Mouse (Mus musculus) testis, adult 2 months (tissue): Measurements from ENCODE around the gene Zfp524. TPM values are rescaled to one million over a fixed set of nuclear protein-coding genes. Genes with fewer than 3 reads are reported as not detected.

Source experiments
- H3K27ac ChIP-seq: fragments of 200-500 bp; 2 replicates; pipeline ENCODE4 v1.5.1; 2012; ENCODE audit warnings: low read depth, low read length; ENCODE audit not compliant: control insufficient read depth, insufficient read depth
- H3K27me3 ChIP-seq: fragments of 200-500 bp; 2 replicates; pipeline ENCODE4 v1.6.1; 2012; ENCODE audit warnings: mild to moderate bottlenecking, low read length, moderate library complexity; ENCODE audit not compliant: control insufficient read depth, insufficient read depth
- H3K36me3 ChIP-seq: fragments of 200-500 bp; 2 replicates; pipeline ENCODE4 v1.6.1; 2012; ENCODE audit warnings: mild to moderate bottlenecking, low read length; ENCODE audit not compliant: control insufficient read depth, insufficient read depth
- H3K4me1 ChIP-seq: fragments of 200-500 bp; 2 replicates; pipeline ENCODE4 v1.6.1; 2012; ENCODE audit warnings: low read length; ENCODE audit not compliant: control insufficient read depth, insufficient read depth
- H3K4me3 ChIP-seq: fragments of 200-500 bp; 2 replicates; pipeline ENCODE4 v1.5.1; 2012; ENCODE audit warnings: low read depth, mild to moderate bottlenecking, low read length, moderate library complexity, mixed read lengths; ENCODE audit not compliant: control insufficient read depth
- CTCF ChIP-seq: fragments of 200-500 bp; IDR thresholded peaks from 2 replicates; pipeline ENCODE4 v1.5.1; 2012; ENCODE audit warnings: low read depth, mild to moderate bottlenecking, inconsistent platforms, low read length, moderate library complexity; ENCODE audit not compliant: control insufficient read depth, insufficient read depth, insufficient replicate concordance
- POLR2A ChIP-seq: fragments of 200-500 bp; IDR thresholded peaks from 2 replicates; pipeline ENCODE4 v1.6.1; 2012; ENCODE audit warnings: low read depth, mild to moderate bottlenecking, inconsistent platforms, low read length, moderate library complexity; ENCODE audit not compliant: control insufficient read depth
- polyA plus RNA-seq: library from polyadenylated mRNA; depleted of rRNA; stranded (reverse); fragments of >200 nt; gene quantifications from 2 replicates; pipeline ENCODE4 v1.2.3, GENCODE M21; 2012

Zfp524 gene
- polyA plus RNA-seq, 1 experiment: 11.2 TPM

- H3K27ac ChIP-seq: no peak overlapping the region
- no peaks in the 10 kb centered on the region for H3K27me3 ChIP-seq
- no peaks in the 10 kb centered on the region for H3K36me3 ChIP-seq
- peaks cover under 1% of the 10 kb centered on the region; the same call in 1 of the 2 replicates for H3K4me1 ChIP-seq
- H3K4me3 ChIP-seq: no peak overlapping the region
- TF ChIP-seq POLR2A: no peak
- no peak for TF ChIP-seq CTCF
Measured at GRCm38 (mm10) chr7:4988250-4988649, 26.0 kb upstream of the Zfp524 start.

- Histone ChIP-seq H3K4me3 (no peak overlapping the region), H3K27ac (no peak overlapping the region), H3K27me3 (no peaks in the 10 kb centered on the region)
Measured at GRCm38 (mm10) chr7:4993347-4993998, 20.7 kb upstream of the Zfp524 start.

GRCm38 (mm10) chr7:4993999-4994788 is 20.0 kb upstream of the Zfp524 start:
- TF ChIP-seq CTCF: no peak
- no peak for TF ChIP-seq POLR2A
- Histone ChIP-seq H3K4me3 (no peak overlapping the region), H3K4me1 (peaks cover 20% of the 10 kb centered on the region), H3K36me3 (no peaks in the 10 kb centered on the region), H3K27ac (no peak overlapping the region), H3K27me3 (no peaks in the 10 kb centered on the region)

More at GRCm38 (mm10) chr7:4993347-4993998, 20.7 kb upstream of the Zfp524 start:
- TF ChIP-seq POLR2A (no peak), CTCF (no peak)
- Histone ChIP-seq H3K4me1 (peaks cover 20% of the 10 kb centered on the region), H3K36me3 (no peaks in the 10 kb centered on the region)

GRCm38 (mm10) chr7:4995268-4996002 is 18.8 kb upstream of the Zfp524 start:
- Histone ChIP-seq H3K27ac (no peak overlapping the region; the same call in 1 of the 2 replicates), H3K36me3 (no peaks in the 10 kb centered on the region), H3K4me1 (peaks cover 20% of the 10 kb centered on the region), H3K27me3 (no peaks in the 10 kb centered on the region), H3K4me3 (peak overlapping the region; percentile 89)
- no peak for TF ChIP-seq CTCF
- TF ChIP-seq POLR2A: no peak

GRCm38 (mm10) chr7:4996003-4996895 is 18.0 kb upstream of the Zfp524 start, which contains the start of gene Zfp579:
TSS of gene Zfp579 (minus strand) at chr7:4996158.
- H3K4me3 ChIP-seq: peak within 1 kb of the TSS; percentile 89
- no peaks in the 10 kb centered on the region for H3K27me3 ChIP-seq
- peak within 1 kb of the TSS; percentile 1; the same call in 1 of the 2 replicates for H3K27ac ChIP-seq
- TF ChIP-seq CTCF: no peak
- TF ChIP-seq POLR2A: no peak
- peaks cover 20% of the 10 kb centered on the region for H3K4me1 ChIP-seq
- no peaks in the 10 kb centered on the region for H3K36me3 ChIP-seq

- no peak overlapping the region for H3K4me3 ChIP-seq
- no peak overlapping the region for H3K27ac ChIP-seq
- no peaks in the 10 kb centered on the region for H3K36me3 ChIP-seq
- TF ChIP-seq CTCF (no peak), POLR2A (no peak)
- no peaks in the 10 kb centered on the region for H3K27me3 ChIP-seq
- H3K4me1 ChIP-seq: peaks cover 20% of the 10 kb centered on the region
Measured at GRCm38 (mm10) chr7:4996934-4997333, 17.3 kb upstream of the Zfp524 start.
